Mouse (Mus musculus) layer of hippocampus, postnatal 36 days (tissue): Measurements from ENCODE around the gene Gbf1. TPM values are rescaled to one million over a fixed set of nuclear protein-coding genes. Genes with fewer than 3 reads are reported as not detected.
A peak's percentile ranks its signal among the peaks of the same experiment; 100 is the strongest.
"Not testable (repeated sequence)": the region's sequence is repeated elsewhere in the genome, so short reads cannot be mapped to it uniquely, and the experiment has no call there.

Source experiments
- DNase-seq, 2 experiments: peaks; one replicate each; pipeline ENCODE4 v3.0.0; 2022
- total RNA-seq, 2 experiments: library from RNA; stranded (reverse); gene quantifications; 2 replicates each; pipeline ENCODE4 v1.2.3; 2021

Gene Gbf1
- 10 to 100 TPM; 95.3 to 96.3 TPM for total RNA-seq

DNA sequence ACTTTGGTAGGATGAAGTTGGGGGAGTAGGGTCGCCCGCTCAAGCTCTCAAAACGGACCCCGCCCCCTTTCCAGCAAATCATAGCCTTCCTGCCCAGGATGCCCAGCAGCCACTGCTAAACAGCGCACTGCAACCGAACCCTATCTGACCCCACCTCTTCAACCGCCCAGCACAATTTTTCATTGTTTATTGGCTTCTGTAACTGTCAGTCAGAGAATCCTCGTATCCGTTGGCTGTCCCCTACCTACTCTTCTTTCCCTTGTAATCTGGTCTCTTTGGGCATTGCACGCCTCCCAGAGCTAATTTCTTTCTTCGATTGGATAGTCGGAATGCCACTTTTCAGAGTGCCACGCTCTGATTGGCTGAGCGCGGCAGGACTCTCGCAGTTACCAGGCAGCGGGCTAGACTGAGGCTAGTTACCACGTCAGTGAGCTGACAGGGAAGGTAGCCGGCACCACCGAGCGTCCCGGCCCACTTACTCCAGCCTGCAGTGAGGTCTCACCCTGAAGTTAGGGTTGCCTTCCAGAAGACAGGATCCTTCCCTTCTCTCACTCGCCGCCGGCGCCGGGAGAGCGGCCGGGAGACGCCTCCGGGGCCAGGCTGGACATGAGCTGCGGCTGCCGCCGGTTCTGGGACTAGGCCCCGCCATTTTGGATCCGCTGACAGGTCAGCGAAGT is at the start of gene Gbf1:
TSS of gene Gbf1 (plus strand) at position 383 of the 677 bp plus-strand sequence.
- DNase-seq = peak; percentile 94

DNA sequence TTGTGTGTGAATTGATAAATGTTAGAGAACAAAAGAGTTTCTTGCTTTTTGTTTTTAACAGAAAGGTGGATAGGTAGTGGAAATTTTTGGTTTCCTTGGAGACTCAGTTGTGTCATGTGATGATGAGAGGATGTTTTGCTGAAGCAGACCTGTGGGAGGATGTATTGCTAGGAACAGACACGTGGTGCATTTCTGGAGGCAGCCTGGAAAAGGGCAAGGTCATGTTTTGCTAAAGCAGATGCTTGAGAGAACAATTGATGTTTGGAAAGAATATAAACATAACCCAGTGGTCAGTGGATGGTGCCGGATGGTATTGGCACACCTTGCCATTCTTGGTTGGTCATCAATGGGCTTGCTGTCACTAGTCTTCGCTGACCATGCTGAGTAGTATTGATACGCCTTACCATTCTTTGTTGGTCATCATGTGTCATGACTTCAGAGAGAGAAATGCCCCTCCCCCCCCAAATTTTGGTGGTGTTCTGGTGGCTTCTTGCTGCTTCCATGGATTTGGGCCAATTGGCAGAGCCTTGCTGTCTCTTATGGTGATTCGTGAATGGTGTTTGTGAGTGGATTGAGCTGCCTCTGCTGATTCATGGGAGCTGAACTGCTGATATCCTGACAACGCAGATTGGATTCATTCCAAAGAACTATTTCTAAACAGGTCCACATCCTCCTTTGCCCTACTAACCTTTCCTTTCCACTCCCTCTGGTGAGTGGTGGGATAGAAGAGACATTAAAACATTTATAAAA is 48.7 kb upstream of the Gbf1 start:
- no peak for DNase-seq

DNA sequence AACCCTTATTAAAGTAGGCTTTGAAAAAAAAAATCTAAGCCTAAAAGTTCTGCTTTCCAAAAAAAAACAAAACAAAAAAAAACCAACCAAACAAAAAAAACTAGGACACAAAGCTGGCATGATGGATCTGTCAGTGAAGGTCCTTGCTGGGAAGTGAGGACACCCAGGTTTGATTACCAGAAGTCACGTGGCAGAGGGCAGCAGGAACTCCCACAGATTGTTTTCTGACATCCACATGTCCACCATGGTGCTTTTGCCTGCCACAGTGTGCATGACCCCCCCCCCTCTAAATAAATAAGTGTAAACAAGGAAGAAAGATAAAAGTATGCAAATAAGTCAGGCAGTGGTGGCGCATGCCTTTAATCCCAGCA is 48.1 kb upstream of the Gbf1 start:
- no peak for DNase-seq

DNA sequence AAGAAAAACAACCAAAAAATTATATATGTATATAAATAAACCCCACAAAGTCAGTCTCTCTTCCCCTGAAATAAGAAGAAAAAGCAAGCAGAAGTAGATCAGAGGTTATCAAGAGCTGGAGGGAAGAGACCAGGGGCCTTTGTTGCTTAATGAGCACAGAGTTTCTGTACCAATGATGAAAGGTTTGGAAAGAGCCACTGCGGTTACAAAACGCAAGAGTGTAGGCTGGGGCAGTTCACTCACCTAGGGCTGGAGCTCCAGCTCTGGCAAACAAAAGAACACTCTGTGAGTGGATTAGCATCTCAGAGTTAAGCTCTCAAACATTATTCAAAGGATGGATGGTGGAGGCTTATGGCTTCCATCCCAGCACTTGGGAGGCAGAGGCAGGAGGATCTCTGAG is 42.1 kb upstream of the Gbf1 start:
- DNase-seq = no peak

- DNase-seq = no peak
These were observed 41.5 kb upstream of the Gbf1 start for GRCm38 (mm10) chr19:46110781-46111180.

- no peak for DNase-seq
These were observed 37.7 kb upstream of the Gbf1 start for GRCm38 (mm10) chr19:46114617-46115016.

GRCm38 (mm10) chr19:46119458-46119857 is 32.9 kb upstream of the Gbf1 start:
- DNase-seq = no peak

- no peak for DNase-seq
These were observed 31.4 kb upstream of the Gbf1 start for GRCm38 (mm10) chr19:46120872-46121271.

DNA sequence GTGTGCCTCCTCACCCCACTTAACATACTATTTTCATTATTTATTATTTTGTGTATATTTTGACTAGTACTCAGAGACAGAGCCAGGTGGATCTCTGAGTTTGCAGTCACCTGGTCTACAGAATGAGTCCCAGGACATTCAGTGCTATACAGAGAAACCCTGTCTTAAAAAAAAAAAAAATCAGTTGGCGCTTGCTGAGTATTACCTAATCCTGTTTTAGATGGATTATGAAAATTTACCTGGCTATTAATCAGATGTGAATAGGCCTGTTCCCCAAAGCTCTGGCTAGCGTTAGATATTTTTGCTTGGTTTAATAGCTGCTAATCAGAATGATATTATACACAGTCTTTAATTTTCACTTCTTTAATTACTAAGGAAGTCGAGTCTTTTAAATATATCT is 28.4 kb upstream of the Gbf1 start:
- no peak for DNase-seq

DNA sequence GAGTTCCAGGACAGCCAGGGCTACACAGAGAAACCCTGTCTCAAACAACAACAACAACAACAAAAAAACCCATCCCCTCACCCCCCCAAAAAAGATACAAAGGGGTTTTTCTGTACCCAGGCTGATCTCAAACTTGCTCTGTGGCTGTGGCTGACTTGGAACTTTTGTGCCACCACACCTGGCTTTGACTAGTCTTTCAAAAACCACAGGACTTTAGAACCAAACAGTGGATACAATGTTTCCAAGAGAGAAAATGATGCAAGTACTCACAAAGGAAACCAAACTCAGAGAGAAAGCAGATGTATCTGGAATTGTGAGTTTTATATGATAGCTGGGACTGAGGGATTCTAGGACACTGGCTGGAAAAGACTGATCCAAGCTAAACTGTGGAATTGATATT is 27.7 kb upstream of the Gbf1 start:
- no peak for DNase-seq

DNA sequence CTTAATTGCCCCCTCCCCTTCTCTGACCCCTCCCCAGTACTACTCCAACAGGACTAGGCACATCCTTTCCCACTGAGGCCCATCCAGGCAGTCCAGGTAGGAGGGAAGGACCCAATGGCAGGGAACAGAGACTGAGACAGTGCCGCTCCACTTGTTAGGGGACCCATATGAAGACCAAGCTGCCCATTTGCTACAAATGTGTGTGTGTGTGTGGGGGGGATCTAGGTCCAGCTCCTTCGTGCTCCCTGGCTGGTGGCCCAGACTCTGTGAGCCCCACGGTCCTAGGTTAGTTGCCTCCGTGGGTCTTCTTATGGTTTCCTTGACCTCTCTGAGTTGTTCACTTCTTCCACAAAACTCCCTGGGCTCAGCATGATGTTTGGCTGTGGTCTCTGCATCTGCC is 26.0 kb upstream of the Gbf1 start:
- DNase-seq = no peak

- DNase-seq = not testable (repeated sequence)
These were observed 22.6 kb upstream of the Gbf1 start for GRCm38 (mm10) chr19:46129737-46130136.

GRCm38 (mm10) chr19:46131283-46131682 is 21.0 kb upstream of the Gbf1 start:
- DNase-seq = no peak

DNA sequence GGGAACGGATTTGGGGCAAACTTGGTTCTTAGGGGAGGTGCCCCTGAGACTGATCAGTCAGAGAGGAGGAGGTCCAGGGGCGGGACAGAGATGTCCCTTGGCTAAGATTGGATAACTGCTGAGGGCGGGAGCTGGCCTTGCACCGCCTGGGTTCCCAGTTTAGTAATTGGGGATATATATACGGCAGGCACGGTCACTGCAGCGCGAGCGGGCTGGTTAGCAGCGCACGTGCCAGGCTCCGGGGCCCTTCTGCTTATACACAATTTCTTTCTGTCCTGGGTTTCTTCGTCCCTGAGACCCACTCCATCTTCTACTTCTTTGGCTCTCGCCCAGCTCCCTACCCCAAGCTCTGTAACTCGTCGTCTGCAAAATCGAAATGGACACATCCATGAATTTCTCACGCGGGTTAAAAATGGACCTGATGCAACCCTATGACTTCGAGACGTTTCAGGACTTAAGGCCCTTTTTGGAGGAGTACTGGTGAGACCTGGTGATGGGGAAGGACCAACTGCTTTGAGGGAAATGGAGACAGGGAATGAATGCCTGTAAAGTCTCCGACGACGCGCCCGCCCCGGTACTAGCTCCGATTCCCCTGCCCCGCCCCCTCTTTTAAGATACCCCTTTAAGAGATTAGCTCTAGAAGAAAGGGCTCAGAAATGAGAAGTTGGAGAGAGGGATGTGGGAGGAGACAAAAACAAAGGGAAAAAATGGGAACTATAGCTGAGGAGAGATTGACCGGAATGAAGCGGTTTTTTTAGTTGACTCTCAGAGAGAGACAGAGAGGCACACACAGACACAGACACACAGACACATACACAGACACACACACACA is 20.4 kb upstream of the Gbf1 start, which contains the start of gene Elovl3:
TSS of gene Elovl3 (plus strand) at position 204 of the 832 bp plus-strand sequence.
- no peak for DNase-seq

GRCm38 (mm10) chr19:46132577-46132976 is 19.7 kb upstream of the Gbf1 start:
- DNase-seq = no peak

DNA sequence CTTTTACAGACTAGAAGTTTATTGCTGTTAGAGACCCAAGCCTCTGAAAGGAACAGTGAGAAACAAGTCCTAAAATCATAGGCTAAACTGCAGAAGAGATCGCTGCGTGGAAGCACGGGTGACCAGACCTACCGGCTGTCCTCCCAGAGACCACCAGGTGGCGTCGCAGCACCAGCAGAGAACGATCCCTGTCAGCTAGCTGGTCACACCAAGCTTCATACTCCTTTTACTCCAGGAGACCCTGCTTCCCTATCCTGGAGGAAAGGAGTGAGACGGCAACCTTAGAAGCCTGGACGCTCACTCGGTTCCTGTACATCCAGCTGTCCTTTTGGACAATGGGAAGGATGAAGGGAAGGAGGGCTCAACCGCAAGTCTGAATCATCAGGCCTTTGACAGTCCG is 17.0 kb upstream of the Gbf1 start:
- DNase-seq = peak; percentile 89 to 91

GRCm38 (mm10) chr19:46135789-46136638 is 16.3 kb upstream of the Gbf1 start:
- peak in 1 of 2 experiments; percentile 23 for DNase-seq

GRCm38 (mm10) chr19:46136639-46137580 is 15.4 kb upstream of the Gbf1 start:
- DNase-seq = peak; percentile 42 to 55

DNA sequence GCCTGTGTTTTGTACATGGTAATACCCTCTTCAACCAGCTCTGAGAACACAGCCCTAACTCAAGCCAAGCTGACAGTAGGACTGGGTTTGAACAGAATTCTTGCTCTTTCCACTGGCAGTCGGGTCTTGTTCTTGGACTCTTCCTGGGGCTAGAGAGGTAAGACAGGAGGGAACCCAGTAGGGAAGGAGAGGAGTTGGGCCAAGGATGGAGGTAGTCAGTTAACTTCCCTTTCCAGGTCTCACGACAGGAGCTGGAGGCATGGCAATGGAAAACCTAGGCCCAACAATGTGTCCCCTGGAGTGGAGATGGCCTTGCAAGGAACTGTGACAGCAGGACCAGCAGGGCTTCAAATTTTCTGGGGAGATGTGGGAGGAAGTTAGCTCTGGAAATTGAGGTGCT is 12.0 kb upstream of the Gbf1 start:
- DNase-seq = no peak

DNA sequence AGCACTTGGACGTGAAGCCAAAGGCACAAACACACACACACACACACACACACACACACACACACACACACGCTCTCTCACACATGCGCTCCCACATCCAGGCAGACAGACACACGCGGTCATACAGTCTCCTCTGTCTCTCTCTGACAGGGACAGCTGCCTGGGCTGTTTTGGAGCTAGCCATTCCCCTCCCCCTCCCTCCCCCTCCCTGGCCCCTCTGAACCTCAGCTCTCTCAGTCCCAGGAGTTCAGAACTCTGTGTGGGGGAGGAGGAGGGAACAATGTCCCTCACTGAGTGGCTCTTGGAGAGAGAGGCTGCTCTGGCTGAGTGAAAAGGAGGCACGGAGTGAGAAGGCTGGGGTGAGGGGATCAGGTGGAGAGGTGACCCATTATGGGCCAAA is 11.2 kb upstream of the Gbf1 start:
- no peak for DNase-seq
